Mouse (Mus musculus): Measurements from ENCODE around the gene Asb17.
"Not testable (repeated sequence)": the region's sequence is repeated elsewhere in the genome, so short reads cannot be mapped to it uniquely, and the experiment has no call there.

The Asb17 gene

GRCm38 (mm10) chr3:153844030-153844429, at the start of gene Asb17:
TSS of gene Asb17 (plus strand) at chr3:153844209.
- DNase-seq: no peak

DNA sequence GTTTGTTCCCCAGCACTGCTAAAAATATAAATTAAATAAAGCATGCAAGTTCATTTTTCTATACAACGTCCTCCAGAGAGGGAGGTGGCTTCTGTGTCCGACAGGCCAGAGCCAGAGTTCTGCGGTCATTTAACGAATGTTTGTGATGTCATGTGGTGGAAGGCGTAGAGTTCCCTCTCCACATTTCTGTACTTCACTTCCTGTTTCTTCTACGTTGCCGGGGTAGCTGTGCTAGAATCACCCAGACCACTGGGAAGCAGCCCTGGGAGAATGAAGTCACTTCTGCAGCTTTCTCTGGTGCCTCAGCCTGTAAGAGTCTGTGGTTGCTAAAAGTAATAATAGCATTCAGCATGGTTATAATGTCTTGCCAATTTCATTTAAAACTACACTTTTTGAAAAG, 46.4 kb upstream of the Asb17 start:
- DNase-seq: no peak

- DNase-seq: no peak
These were observed 44.4 kb upstream of the Asb17 start for GRCm38 (mm10) chr3:153799603-153800002.

- DNase-seq: no peak
These were observed 43.3 kb upstream of the Asb17 start for GRCm38 (mm10) chr3:153800690-153801089.

GRCm38 (mm10) chr3:153801541-153801940, 42.5 kb upstream of the Asb17 start:
- DNase-seq: no peak

GRCm38 (mm10) chr3:153802640-153803039, 41.4 kb upstream of the Asb17 start:
- DNase-seq: no peak

DNA sequence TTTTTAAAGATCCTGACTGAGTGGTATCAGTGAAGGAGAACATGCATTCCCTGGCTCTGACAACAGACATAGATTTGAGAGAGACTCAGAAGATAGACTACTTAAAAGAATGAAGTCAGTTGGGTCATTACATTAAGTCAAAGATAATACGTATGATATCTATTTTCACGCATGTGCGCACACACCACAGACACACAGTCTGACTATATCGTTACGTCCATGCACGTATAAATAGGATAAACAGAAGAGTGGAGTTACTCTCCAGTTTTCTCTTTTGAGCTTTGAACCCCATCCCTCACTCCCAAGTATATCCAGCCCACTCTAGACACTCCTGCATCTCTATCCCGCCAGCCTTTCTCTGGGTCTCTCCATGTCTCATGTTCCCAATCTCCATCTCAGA, 40.0 kb upstream of the Asb17 start:
- no peak for DNase-seq

GRCm38 (mm10) chr3:153806077-153806772, 37.8 kb upstream of the Asb17 start:
- DNase-seq: peak; percentile 76 to 78

DNA sequence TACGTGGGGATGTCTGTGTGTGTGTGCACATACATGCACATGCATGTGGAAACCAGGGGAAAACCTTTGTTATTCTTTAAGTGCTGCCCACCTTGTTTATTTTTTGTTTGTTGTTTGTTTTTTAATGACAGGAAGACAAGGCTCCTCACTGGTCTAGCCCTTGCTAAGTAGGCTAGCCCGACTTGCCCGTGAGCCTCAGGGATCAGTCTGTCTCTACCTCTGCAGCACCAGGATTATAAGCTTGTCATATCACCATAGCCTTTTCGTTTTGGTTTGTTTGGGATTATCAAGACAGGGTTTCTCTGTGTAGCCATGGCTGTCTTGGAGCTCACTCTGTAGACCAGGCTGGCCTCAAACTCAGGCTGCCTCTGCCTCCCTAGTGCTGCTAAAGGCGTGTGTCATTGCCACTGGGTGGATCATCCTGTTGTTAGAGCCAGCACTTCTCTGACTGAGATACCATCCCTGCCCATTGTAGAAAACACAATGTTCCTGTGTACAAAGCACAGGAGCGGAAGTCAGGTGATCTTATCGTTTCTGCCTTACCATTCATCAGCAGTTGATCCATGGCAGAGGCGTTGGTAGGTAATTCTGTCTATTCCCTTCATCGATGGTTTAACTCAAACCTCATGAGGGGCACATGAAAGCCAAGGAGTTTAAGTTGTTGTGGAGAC, 37.1 kb upstream of the Asb17 start:
- DNase-seq: no peak

GRCm38 (mm10) chr3:153807444-153808149, 36.4 kb upstream of the Asb17 start:
- DNase-seq: no peak

- DNase-seq: no peak
These were observed 35.6 kb upstream of the Asb17 start for GRCm38 (mm10) chr3:153808406-153808805.

DNA sequence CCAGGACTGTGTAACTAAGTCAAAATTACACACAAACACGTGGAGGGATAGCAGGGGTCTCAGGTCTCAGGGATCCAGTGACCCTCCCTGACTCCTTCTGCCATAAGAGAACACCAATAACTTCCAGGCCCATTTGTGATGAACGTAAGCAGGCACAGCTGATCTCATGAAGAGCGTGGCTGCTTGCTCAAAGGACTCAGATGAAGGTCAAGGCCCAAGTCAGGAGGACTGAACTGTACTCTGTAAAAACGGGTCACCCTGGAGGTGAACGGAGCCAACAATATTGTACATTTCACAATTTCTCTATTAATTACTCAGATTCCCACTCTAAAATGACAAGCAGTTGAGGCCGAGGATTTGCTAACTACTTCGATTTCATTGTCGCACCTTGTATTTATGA, 30.0 kb upstream of the Asb17 start:
- no peak for DNase-seq

GRCm38 (mm10) chr3:153817376-153817890, 26.6 kb upstream of the Asb17 start:
- no peak for DNase-seq

DNA sequence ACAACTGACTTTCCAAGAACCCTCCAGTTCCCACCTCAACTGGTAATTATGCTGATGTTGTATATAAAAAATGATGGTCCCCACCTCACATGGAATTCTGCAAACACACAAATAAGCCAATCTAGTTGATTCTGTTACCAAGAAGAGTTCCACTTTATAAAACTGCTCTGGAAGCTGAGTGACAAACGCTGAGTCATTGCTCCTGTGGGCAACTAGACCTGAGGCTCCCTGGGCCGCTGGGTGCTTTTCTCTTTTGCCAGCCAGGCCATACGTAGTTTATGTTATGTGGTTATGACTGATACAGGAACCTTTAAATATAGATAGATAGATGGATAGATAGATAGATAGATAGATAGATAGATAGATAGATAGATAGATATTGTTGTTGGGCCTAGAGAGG, 25.3 kb upstream of the Asb17 start:
- DNase-seq: no peak

DNA sequence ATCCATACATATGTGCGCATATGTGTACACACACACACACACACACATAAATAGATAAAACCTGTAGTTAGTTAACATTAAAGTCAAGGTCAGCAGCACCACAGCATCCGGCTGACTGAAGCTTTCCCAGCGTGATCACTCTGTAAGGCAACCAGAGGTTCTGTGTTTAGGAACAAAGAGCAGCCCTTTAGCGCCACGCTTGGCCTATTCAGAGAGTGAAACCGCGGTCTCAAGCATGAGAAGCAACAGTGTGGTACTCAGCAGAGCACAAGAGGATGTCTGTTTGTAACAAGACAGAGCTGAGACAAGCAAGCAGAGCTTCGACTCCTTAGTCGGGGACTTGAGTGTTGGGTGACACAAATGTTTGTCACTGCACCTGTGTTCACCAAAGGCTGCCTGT, 24.6 kb upstream of the Asb17 start:
- no peak for DNase-seq

- DNase-seq: no peak
These were observed 20.1 kb upstream of the Asb17 start for GRCm38 (mm10) chr3:153823671-153824515.

- no peak for DNase-seq
These were observed 18.8 kb upstream of the Asb17 start for GRCm38 (mm10) chr3:153825197-153825596.

DNA sequence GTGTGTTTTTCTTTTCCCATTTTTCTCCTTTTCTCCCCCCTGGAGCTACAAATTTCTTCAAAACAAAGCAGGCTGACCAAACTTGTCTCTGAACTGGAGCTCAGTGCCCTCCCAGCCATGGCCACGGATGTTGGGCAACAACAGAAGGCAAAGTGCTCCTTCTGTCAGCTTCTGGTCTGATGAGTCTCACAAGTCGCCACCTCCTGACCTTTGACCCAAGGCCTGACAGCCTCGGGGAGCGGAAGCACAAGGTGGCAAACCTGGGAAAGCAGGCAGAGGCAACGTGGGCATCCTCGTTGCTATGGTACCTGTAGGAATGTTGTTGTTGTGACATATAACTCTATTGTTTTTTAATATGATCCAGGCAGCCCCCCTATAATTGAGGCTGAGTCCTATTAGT, 17.4 kb upstream of the Asb17 start:
- no peak for DNase-seq

DNA sequence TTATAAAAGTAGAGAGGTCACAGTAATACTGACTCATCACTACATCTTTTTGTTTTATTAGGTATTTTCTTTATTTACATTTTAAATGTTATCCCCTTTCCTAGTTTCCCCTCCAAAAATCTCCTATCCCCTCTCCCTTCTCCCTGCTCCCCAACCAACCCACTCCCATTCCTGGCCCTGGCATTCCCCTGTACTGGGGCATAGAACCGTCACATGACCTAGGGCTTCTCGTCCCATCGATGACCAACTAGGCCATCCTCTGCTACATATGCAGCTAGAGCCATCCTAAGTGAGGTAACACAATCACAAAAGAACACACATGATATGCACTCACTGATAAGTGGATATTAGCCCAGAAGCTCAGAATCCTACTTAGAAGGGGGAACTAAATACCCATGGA, 14.2 kb upstream of the Asb17 start:
- DNase-seq: not testable (repeated sequence)

DNA sequence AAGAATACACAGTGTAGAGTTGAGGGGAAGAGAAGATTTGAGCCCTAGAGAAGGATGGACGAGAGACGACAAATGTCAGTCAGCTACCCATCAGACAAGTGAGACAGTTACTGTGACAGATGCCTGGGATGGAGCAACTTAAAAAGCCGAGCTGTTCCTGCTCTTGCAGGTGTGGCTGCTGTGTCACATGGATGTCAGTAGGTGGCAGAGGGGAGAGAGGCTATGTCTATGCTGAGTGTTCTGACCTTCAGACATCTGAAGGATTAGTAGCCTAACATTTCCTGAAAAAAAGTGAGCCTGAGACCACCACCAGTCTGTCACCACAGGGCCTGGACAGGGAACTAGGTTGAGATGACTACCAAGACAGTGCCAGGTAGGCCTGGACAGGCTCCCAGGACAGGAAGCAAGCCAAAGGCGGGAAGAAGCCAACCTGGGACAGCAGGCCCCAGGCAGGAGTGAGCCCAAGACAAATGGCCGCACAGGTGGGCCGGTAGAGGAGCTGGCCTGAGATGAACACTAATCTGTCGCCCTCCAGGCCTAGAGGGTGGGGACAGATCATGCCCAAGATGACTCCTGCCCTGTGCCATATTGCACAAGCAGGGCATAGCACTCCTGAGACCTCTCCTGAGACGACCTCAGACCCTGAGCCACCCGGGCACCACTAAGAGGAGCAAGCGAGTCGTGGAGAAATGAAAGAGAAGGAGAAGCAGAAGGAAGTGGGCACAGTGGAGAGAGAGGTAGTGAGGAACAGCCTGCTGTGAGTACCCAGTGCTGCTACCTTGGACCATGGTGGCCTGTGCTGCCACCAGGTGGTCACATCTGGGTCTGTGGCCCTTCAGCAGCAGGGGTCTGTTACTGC, 12.8 kb upstream of the Asb17 start:
- peak; percentile 45 to 50 for DNase-seq

DNA sequence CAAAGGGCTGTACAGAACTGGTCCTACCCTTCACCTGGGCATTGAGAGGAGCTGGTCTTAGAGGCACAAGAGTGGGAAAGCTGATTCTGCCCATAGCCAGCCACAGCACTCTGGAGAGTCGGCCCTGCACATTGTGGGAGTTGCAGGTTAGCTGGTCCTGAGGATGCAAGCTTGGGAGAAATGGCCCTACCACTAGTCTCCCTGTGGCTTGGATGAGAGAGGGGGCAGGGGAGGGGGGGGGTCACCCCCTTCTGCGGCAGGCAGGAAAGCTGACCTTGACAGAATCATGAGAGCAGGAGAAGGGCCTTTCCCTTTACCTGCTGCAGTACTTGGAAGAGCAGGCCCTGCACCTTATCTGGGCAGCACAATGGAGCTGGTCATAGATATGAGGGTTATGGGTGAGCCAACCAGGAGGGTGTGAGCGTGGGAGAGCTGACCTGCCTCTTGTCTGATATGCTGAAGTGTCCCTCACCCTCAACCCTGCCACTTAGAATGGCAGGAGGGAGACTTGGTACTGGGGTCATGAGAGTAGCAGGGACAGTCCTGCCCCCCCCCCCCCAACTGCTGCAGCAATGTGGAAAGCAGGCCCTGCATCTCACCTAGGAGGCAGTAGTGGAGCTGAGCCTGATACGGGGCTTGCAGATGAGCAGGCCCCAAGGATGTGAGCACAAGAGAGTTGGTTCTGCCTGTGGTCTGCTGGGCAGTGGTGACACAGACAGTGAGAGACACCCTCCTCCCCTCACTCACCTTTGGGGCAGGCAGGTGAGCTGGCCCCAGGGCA, 11.9 kb upstream of the Asb17 start:
- DNase-seq: no peak
